Mouse (Mus musculus): ENCODE data around the gene Chrna10. TPM values are rescaled to one million over a fixed set of nuclear protein-coding genes. Genes with fewer than 3 reads are reported as not detected.
A peak's percentile ranks its signal among the peaks of the same experiment; 100 is the strongest.

Gene Chrna10
- polyA plus RNA-seq, 1 experiment from 2014 or later = not detected

- peak overlapping the region; percentile 43 for H3K4me2 ChIP-seq (replicated peaks; ENCODE audit: low read depth)
- no peaks in the 10 kb centered on the region for H3K9me3 ChIP-seq (ENCODE audit: control insufficient read depth)
- H3K27ac ChIP-seq (ENCODE audit: low read depth, low read length) = peak overlapping the region; percentile 50; the same call in 1 of the 2 replicates
- H3K4me3 ChIP-seq (ENCODE audit: low read depth, low read length) = no peak overlapping the region
- H3K9ac ChIP-seq (ENCODE audit: low read depth, low read length) = no peak overlapping the region
- H3K27me3 ChIP-seq (replicated peaks; ENCODE audit: control insufficient read depth, insufficient read depth, low read length) = no peaks in the 10 kb centered on the region
- WGBS = 41% methylated on average over 1 of the region's 1 CpGs
- TF ChIP-seq CTCF (IDR thresholded peaks at IDR 0.05; ENCODE audit: low read depth) = no peak
- ATAC-seq = peak; percentile 15; the same call in 1 of the 2 replicates
- H3K36me3 ChIP-seq (ENCODE audit: control insufficient read depth, insufficient read depth) = no peaks in the 10 kb centered on the region
- H3K4me1 ChIP-seq (replicated peaks; ENCODE audit: control insufficient read depth, insufficient read depth, low read length) = peaks cover 17% of the 10 kb centered on the region; the same call in 1 of the 2 replicates
Measured at GRCm38 (mm10) chr7:102062203-102062602, 54.4 kb downstream of the Chrna10 start.

- no peak for ATAC-seq
- no peak overlapping the region for H3K4me2 ChIP-seq (replicated peaks; ENCODE audit: low read depth)
- no peak overlapping the region for H3K4me3 ChIP-seq (ENCODE audit: low read depth, low read length)
- no peak overlapping the region for H3K9ac ChIP-seq (ENCODE audit: low read depth, low read length)
- WGBS = 63% methylated on average over 3 of the region's 3 CpGs
- no peaks in the 10 kb centered on the region for H3K27me3 ChIP-seq (replicated peaks; ENCODE audit: control insufficient read depth, insufficient read depth, low read length)
- no peaks in the 10 kb centered on the region for H3K9me3 ChIP-seq (ENCODE audit: control insufficient read depth)
- H3K4me1 ChIP-seq (replicated peaks; ENCODE audit: control insufficient read depth, insufficient read depth, low read length) = peaks cover 14% of the 10 kb centered on the region; the same call in 1 of the 2 replicates
- no peaks in the 10 kb centered on the region for H3K36me3 ChIP-seq (ENCODE audit: control insufficient read depth, insufficient read depth)
- no peak for TF ChIP-seq CTCF (IDR thresholded peaks at IDR 0.05; ENCODE audit: low read depth)
- H3K27ac ChIP-seq (ENCODE audit: low read depth, low read length) = 0 out of 2 replicates have a peak overlapping the region, but pooled peaks have one; percentile 50
Measured at GRCm38 (mm10) chr7:102061353-102061752, 55.3 kb downstream of the Chrna10 start.

Other genes starting within 250 kb of the Chrna10 start
- gene Folr1, start 246.0 kb downstream of the Chrna10 start, polyA plus RNA-seq (2015; fragmentation: Nextera tagmentation; extraction: Ambion mirVana) = 521 and 623 TPM in 2 replicates
- gene Lamtor1, start 210.9 kb downstream of the Chrna10 start, polyA plus RNA-seq (2015; fragmentation: Nextera tagmentation; extraction: Ambion mirVana) = 179 TPM in 2 replicates
- gene Tomt, start 210.5 kb downstream of the Chrna10 start, polyA plus RNA-seq (2015; fragmentation: Nextera tagmentation; extraction: Ambion mirVana) = 0.20 and 0.25 TPM in 2 replicates
- gene Lrrc51, start 182.9 kb downstream of the Chrna10 start, polyA plus RNA-seq (2015; fragmentation: Nextera tagmentation; extraction: Ambion mirVana) = 3.1 and 3.6 TPM in 2 replicates
- gene Numa1, start 182.7 kb downstream of the Chrna10 start, polyA plus RNA-seq (2015; fragmentation: Nextera tagmentation; extraction: Ambion mirVana) = 17.0 and 19.2 TPM in 2 replicates
- 5.2 and 5.8 TPM in 2 replicates for gene Il18bp, start 98.1 kb downstream of the Chrna10 start, polyA plus RNA-seq (2015; fragmentation: Nextera tagmentation; extraction: Ambion mirVana)
- 21.9 and 22.3 TPM in 2 replicates for gene Rnf121, start 51.4 kb downstream of the Chrna10 start, polyA plus RNA-seq (2015; fragmentation: Nextera tagmentation; extraction: Ambion mirVana)
- gene Xndc1, start 51.3 kb downstream of the Chrna10 start, polyA plus RNA-seq (2015; fragmentation: Nextera tagmentation; extraction: Ambion mirVana) = 4.4 and 6.1 TPM in 2 replicates
- 0.16 TPM in 1 of 2 replicates, not detected in the other for gene Xntrpc, start 51.1 kb downstream of the Chrna10 start, polyA plus RNA-seq (2015; fragmentation: Nextera tagmentation; extraction: Ambion mirVana)
- gene Trpc2, start 33.7 kb downstream of the Chrna10 start, polyA plus RNA-seq (2015; fragmentation: Nextera tagmentation; extraction: Ambion mirVana) = 0.05 TPM in 1 of 2 replicates, not detected in the other
- gene Art1, start 15.1 kb downstream of the Chrna10 start, polyA plus RNA-seq (2015; fragmentation: Nextera tagmentation; extraction: Ambion mirVana) = 0.13 TPM in 1 of 2 replicates, not detected in the other
- gene Art5, start 7.3 kb downstream of the Chrna10 start, polyA plus RNA-seq (2015; fragmentation: Nextera tagmentation; extraction: Ambion mirVana) = 0.09 and 0.20 TPM in 2 replicates
- 13.3 and 14.8 TPM in 2 replicates for gene Nup98, start 93.3 kb upstream of the Chrna10 start, polyA plus RNA-seq (2015; fragmentation: Nextera tagmentation; extraction: Ambion mirVana)
- 34.9 and 35.0 TPM in 2 replicates for gene Pgap2, start 93.4 kb upstream of the Chrna10 start, polyA plus RNA-seq (2015; fragmentation: Nextera tagmentation; extraction: Ambion mirVana)
- 74.2 and 78.1 TPM in 2 replicates for gene Rhog, start 139.2 kb upstream of the Chrna10 start, polyA plus RNA-seq (2015; fragmentation: Nextera tagmentation; extraction: Ambion mirVana)
- gene Stim1, start 151.0 kb upstream of the Chrna10 start, polyA plus RNA-seq (2015; fragmentation: Nextera tagmentation; extraction: Ambion mirVana) = 13.0 and 13.8 TPM in 2 replicates

All from intestine, postnatal 0 days (tissue).